Mouse (Mus musculus) gastrocnemius, postnatal 14 days (tissue): ENCODE measurements around the gene Ace3. TPM values are rescaled to one million over a fixed set of nuclear protein-coding genes. Genes with fewer than 3 reads are reported as not detected.

Source experiments
- DNase-seq: peaks from one replicate; pipeline ENCODE4 v3.0.0; 2021; ENCODE audit warnings: mixed read lengths
- intact Hi-C: fragments of 180-260 bp; cut with DNase I; formaldehyde crosslinking; loops from one replicate; pipeline ENCODE4 v1.15.1; 2025; ENCODE audit warnings: low total_unique reads
- long read RNA-seq, 2 experiments: library from polyadenylated mRNA; stranded (forward); transcript quantifications; one replicate each; pipeline ENCODE4 v2.0.0; 2021
- total RNA-seq, 2 experiments: library from RNA; stranded (reverse); gene quantifications; 2 replicates each; pipeline ENCODE4 v1.2.3; 2021

The Ace3 gene
- not detected for total RNA-seq
- long read RNA-seq, experiment 1 = 0 reads
- long read RNA-seq, experiment 2 = 0 reads

GRCm38 (mm10) chr11:105994375-105994774 is at the start of gene Ace3:
TSS of gene Ace3 (plus strand) at chr11:105994675.
- no peak for DNase-seq
- intact Hi-C loops = no loop called here

- intact Hi-C loops = no loop called here
These were observed 49.5 kb upstream of the Ace3 start for GRCm38 (mm10) chr11:105944770-105945672.

GRCm38 (mm10) chr11:105946694-105947154 is 47.8 kb upstream of the Ace3 start:
- intact Hi-C loops = no loop called here
- no peak for DNase-seq

More at GRCm38 (mm10) chr11:105944770-105945672, 49.5 kb upstream of the Ace3 start:
- DNase-seq = no peak

- intact Hi-C loops = no loop called here
- no peak for DNase-seq
These were observed 46.2 kb upstream of the Ace3 start for GRCm38 (mm10) chr11:105948255-105948654.

- no peak for DNase-seq
- intact Hi-C loops = no loop called here
These were observed 44.0 kb upstream of the Ace3 start for GRCm38 (mm10) chr11:105950519-105950918.

GRCm38 (mm10) chr11:105951601-105952044 is 42.9 kb upstream of the Ace3 start:
- no peak for DNase-seq
- intact Hi-C loops = no loop called here

GRCm38 (mm10) chr11:105952111-105952510 is 42.4 kb upstream of the Ace3 start:
- intact Hi-C loops = no loop called here
- DNase-seq = no peak

- intact Hi-C loops = no loop called here
- no peak for DNase-seq
These were observed 41.5 kb upstream of the Ace3 start, which contains the start of gene Cyb561 for GRCm38 (mm10) chr11:105952911-105953386. TSS of gene Cyb561 (minus strand) at chr11:105953336.

GRCm38 (mm10) chr11:105953402-105953801 is 41.1 kb upstream of the Ace3 start:
- intact Hi-C loops = no loop called here
- peak; percentile 58 for DNase-seq

GRCm38 (mm10) chr11:105955815-105956430 is 38.6 kb upstream of the Ace3 start:
- intact Hi-C loops = no loop called here
- no peak for DNase-seq

- intact Hi-C loops = no loop called here
- DNase-seq = no peak
These were observed 37.0 kb upstream of the Ace3 start for GRCm38 (mm10) chr11:105957501-105957900.

GRCm38 (mm10) chr11:105958566-105958965 is 35.9 kb upstream of the Ace3 start:
- no peak for DNase-seq
- intact Hi-C loops = no loop called here

- no peak for DNase-seq
- intact Hi-C loops = no loop called here
These were observed 35.1 kb upstream of the Ace3 start for GRCm38 (mm10) chr11:105959355-105959754.

GRCm38 (mm10) chr11:105964691-105965090 is 29.8 kb upstream of the Ace3 start:
- no peak for DNase-seq
- intact Hi-C loops = no loop called here

GRCm38 (mm10) chr11:105966288-105966687 is 28.2 kb upstream of the Ace3 start:
- DNase-seq = no peak
- intact Hi-C loops = no loop called here

- peak; percentile 60 for DNase-seq
- intact Hi-C loops = no loop called here
These were observed 26.5 kb upstream of the Ace3 start, which contains the start of gene Ace for GRCm38 (mm10) chr11:105967741-105968574. TSS of gene Ace (plus strand) at chr11:105967945.

- no peak for DNase-seq
- intact Hi-C loops = no loop called here
These were observed 25.5 kb upstream of the Ace3 start for GRCm38 (mm10) chr11:105968948-105969347.

GRCm38 (mm10) chr11:105969516-105969915 is 25.0 kb upstream of the Ace3 start:
- intact Hi-C loops = no loop called here
- peak; percentile 70 for DNase-seq

- DNase-seq = peak; percentile 70
- intact Hi-C loops = no loop called here
These were observed 19.9 kb upstream of the Ace3 start for GRCm38 (mm10) chr11:105974593-105974992.
